Mouse (Mus musculus) left cerebral cortex, adult 8-10 months (tissue): ENCODE measurements around the gene Fbn1. TPM values are rescaled to one million over a fixed set of nuclear protein-coding genes. Genes with fewer than 3 reads are reported as not detected.

Experiments used
- DNase-seq, 2 experiments: peaks; one replicate each; pipeline ENCODE4 v3.0.0; 2022; ENCODE audit warnings: low spot score in 2 of 2
- total RNA-seq, 4 experiments: library from RNA; stranded (reverse); gene quantifications; 2 replicates each; pipeline ENCODE4 v1.2.4; 2022

The Fbn1 gene
- total RNA-seq, 4 experiments from 2014 or later = 4.7 to 6.3 (median 5.6) TPM

- DNase-seq = no peak
Observed at GRCm38 (mm10) chr2:125456059-125456789, 51.6 kb downstream of the Fbn1 start.

- DNase-seq = no peak
Observed at GRCm38 (mm10) chr2:125454781-125455180, 53.0 kb downstream of the Fbn1 start.

GRCm38 (mm10) chr2:125452369-125453097 is 55.3 kb downstream of the Fbn1 start:
- no peak for DNase-seq

- no peak for DNase-seq
Observed at GRCm38 (mm10) chr2:125449361-125449760, 58.4 kb downstream of the Fbn1 start.

- no peak for DNase-seq
Observed at GRCm38 (mm10) chr2:125448881-125449280, 58.9 kb downstream of the Fbn1 start.

- DNase-seq = no peak
Observed at GRCm38 (mm10) chr2:125447274-125447898, 60.4 kb downstream of the Fbn1 start.

GRCm38 (mm10) chr2:125438381-125438780 is 69.4 kb downstream of the Fbn1 start:
- DNase-seq = no peak

- DNase-seq = no peak
Observed at GRCm38 (mm10) chr2:125436240-125436639, 71.6 kb downstream of the Fbn1 start.

- DNase-seq = no peak
Observed at GRCm38 (mm10) chr2:125433524-125433923, 74.3 kb downstream of the Fbn1 start.

GRCm38 (mm10) chr2:125431491-125431890 is 76.3 kb downstream of the Fbn1 start:
- DNase-seq = no peak

- DNase-seq = no peak
Observed at GRCm38 (mm10) chr2:125428811-125429438, 78.9 kb downstream of the Fbn1 start.

- DNase-seq = no peak
Observed at GRCm38 (mm10) chr2:125420604-125421003, 87.2 kb downstream of the Fbn1 start.

- no peak for DNase-seq
Observed at GRCm38 (mm10) chr2:125419681-125420080, 88.1 kb downstream of the Fbn1 start.

- no peak for DNase-seq
Observed at GRCm38 (mm10) chr2:125418546-125418945, 89.2 kb downstream of the Fbn1 start.

- no peak for DNase-seq
Observed at GRCm38 (mm10) chr2:125416541-125417245, 91.1 kb downstream of the Fbn1 start.

- no peak for DNase-seq
Observed at GRCm38 (mm10) chr2:125412351-125412750, 95.4 kb downstream of the Fbn1 start.

GRCm38 (mm10) chr2:125411777-125412176 is 96.0 kb downstream of the Fbn1 start:
- no peak for DNase-seq

GRCm38 (mm10) chr2:125404509-125405105 is 103.2 kb downstream of the Fbn1 start:
- DNase-seq = no peak

- DNase-seq = no peak
Observed at GRCm38 (mm10) chr2:125402276-125402675, 105.5 kb downstream of the Fbn1 start.

GRCm38 (mm10) chr2:125400121-125400520 is 107.7 kb downstream of the Fbn1 start:
- no peak for DNase-seq

- no peak for DNase-seq
Observed at GRCm38 (mm10) chr2:125397796-125398195, 110.0 kb downstream of the Fbn1 start.
